Mouse (Mus musculus) activated CD4-positive, CD25-positive, alpha-beta regulatory T cell (primary cell): ENCODE results near the gene Txndc12. TPM values are rescaled to one million over a fixed set of nuclear protein-coding genes. Genes with fewer than 3 reads are reported as not detected.

Source experiments
- polyA plus RNA-seq, 2 experiments: library from polyadenylated mRNA; unstranded; fragments of 100-300 nt; shearing (Covaris generic); gene quantifications; one replicate each; pipeline ENCODE4 v1.2.1; 2017

Gene Txndc12
- 10 to 100 TPM; 30.7 to 40.0 TPM for polyA plus RNA-seq

GRCm38 (mm10) chr4:108834115-108834970 is at the start of gene Txndc12:
Gene Txndc12, plus strand, starts transcription at chr4:108834601.

DNA sequence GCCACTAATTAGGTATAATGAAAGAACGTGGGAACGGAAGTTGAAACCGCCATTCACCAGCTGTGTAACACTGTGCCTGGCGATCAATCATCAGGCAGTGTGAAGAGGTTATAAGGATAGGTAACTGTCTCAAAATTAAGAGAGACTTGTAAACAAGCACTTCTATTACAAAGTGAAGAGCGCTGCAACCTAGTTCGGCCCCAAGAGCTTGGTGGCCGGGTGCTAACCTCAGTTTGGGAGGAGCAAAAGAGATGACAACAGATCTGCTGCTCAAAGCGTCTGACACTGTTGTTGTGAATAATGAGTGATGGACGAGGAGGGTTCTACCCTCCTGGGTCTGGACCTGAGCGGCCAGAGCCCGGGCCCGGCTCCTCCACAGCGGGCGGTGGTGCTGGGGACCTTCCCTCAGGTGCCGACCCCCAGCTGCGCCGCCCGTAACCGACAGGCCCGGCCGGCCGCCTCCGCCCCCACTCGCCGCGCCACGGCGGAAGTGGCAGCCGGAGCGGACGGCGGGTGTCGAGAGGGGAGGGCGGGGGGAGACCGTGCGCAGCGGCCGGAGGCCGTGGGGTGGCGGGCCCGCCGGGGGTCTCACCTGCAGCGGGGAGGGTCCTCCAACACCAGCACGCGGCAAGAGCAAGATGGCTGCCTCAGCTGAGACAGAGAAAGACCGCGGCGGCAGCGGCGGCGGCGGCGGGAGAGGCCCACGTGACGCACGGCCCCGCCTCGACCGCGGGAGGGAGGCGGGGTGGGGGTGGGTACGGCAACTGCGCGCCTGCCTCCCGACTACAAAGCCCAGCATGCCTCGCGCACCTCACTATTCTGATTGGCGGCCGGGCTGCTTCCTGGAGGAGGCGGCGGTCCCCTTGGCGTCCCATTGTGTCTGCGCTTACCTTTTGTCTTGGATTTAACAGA is 1.2 kb upstream of the Txndc12 start, which contains the start of gene Btf3l4:
Gene Btf3l4, minus strand, starts transcription at position 699 of the 912 bp plus-strand sequence.

DNA sequence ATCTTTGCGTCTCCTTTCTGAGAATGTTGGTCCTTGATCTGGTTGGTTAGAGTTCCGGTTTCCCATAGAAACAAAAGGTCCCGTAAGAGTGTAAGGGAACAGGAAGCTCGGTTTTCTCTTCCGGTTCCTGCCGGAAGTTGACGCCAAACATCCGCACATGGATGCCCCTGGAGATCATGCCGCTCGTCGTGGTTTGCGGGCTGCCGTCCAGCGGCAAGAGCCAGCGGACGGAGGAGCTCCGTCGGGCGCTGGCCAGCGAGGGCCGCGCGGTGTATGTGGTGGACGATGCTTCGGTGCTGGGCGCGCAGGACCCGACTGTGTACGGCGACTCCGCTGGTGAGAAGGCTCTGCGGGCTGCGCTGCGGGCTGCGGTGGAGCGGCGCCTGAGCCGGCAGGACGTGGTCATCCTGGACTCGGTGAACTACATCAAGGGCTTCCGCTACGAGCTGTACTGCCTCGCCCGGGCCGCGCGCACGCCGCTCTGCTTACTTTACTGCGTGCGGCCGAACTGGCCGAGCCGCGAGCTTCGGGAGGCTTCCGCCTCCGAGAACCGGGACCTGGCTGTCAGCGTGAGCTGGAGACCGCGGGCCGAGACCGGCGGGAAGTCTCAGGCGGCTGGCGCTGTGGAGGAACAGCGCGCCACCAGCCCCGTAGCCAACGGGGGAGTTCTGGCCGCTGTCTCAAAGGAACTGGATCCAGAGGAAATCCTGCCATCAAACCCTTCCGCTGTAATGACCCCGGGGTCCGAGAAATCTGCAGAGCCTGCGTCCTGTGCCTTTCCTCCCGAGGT is 13.5 kb downstream of the Txndc12 start, which contains the start of gene Kti12:
Gene Kti12, plus strand, starts transcription at position 71 of the 790 bp plus-strand sequence.

GRCm38 (mm10) chr4:108848505-108848848 is 14.1 kb downstream of the Txndc12 start, which contains the start of gene A730015C16Rik:
Gene A730015C16Rik, minus strand, starts transcription at chr4:108848619.

GRCm38 (mm10) chr4:108878963-108879822 is 44.8 kb downstream of the Txndc12 start, which contains the start of gene Rab3b:
Gene Rab3b, plus strand, starts transcription at chr4:108879063.

Other genes with a start within 250 kb of the Txndc12 start
- 10 to 100 TPM; 49.8 to 78.2 TPM for gene Cc2d1b, start 214.7 kb upstream of the Txndc12 start, polyA plus RNA-seq
- not detected for gene 3110021N24Rik, start 115.0 kb upstream of the Txndc12 start, polyA plus RNA-seq
- gene Zfyve9, start 53.8 kb upstream of the Txndc12 start, polyA plus RNA-seq: under 1 TPM; 0.05 to 0.66 TPM
- 100 to 1,000 TPM in 1 of 2 experiments, 10 to 100 TPM in 1; 58.1 to 103 TPM for gene Btf3l4, start 987 bp upstream of the Txndc12 start, polyA plus RNA-seq
- gene Kti12, start 13.2 kb downstream of the Txndc12 start, polyA plus RNA-seq: 10 to 100 TPM; 43.0 to 59.6 TPM
- under 1 TPM; 0.43 to 0.49 TPM for gene A730015C16Rik, start 14.0 kb downstream of the Txndc12 start, polyA plus RNA-seq
- gene Rab3b, start 44.5 kb downstream of the Txndc12 start, polyA plus RNA-seq: under 1 TPM in 1 of 2 experiments, not detected in 1; 0.28 TPM
- 10 to 100 TPM; 85.8 to 95.4 TPM for gene Nrd1, start 166.1 kb downstream of the Txndc12 start, polyA plus RNA-seq